Mouse (Mus musculus): ENCODE results near the gene Prpf38a.

Gene Prpf38a

DNA sequence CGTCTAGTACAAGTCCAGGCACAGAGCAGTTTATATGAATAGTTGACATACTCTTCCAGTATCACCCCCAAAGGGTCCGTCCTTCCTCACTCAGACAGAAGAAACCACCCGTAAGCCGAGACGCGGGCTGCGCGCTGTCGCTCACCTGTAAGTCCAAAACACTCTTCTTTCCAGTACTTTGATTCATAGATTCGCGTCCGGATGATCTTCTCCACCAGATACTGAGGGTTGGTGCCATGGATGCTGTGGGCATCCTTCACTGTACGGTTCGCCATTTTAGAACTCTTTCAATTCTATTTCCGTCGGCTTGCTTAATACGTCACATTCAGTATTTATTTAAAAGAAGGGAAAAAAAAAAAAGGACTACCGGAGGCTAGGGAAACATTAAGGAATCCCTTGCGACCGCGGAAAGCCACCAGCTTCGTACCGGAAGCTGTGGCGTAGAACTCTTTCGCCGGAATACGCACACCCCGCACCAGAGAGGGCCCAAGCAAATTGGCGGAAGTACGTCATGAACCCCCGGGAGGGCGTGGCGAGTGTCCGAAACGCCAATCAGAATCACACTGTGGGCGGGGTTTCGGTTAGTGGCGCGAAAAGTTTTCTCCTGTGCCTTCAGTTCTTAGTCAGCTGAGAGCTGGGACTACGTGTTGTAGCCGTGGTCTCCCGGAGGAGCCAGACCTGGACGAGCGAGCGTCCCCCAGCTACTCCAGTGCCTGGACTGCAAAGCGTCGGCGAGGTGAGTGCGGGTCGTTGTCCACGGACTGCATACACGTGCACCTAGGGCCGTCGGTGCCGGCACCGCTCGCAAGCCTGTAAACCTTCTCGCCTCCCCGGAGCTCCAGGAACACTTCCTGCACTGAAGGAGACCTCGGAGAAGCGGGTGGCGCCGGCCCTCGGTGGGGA is at the start of gene Prpf38a, which contains the start of gene Orc1:
Gene Prpf38a, minus strand, starts transcription at position 497 of the 903 bp plus-strand sequence.
Gene Orc1, plus strand, starts transcription at position 584 of the 903 bp plus-strand sequence.
- peak; percentile 99 for DNase-seq (ENCODE audit: low read depth, low spot score)

DNA sequence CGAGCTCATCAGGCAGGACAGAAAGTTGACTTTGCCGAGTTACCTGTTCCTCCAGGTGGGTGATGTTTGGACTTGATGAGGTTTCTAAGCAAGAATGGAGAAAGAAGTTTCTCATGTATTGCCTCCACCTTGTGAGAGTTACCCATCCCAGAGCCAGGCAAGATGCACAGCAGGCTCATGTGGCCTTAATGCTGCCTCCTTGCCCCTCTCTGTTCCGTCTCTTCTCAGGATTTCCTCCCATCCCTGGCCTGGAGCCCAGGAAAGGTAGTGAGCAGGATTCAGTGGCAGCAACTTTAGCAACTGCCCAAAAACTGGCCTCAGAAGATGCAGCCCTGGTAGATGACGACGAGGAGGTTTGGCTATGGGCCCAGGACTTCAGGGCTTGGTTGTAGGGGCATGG is 47.9 kb upstream of the Prpf38a start:
- DNase-seq (ENCODE audit: low read depth, low spot score), result no peak

DNA sequence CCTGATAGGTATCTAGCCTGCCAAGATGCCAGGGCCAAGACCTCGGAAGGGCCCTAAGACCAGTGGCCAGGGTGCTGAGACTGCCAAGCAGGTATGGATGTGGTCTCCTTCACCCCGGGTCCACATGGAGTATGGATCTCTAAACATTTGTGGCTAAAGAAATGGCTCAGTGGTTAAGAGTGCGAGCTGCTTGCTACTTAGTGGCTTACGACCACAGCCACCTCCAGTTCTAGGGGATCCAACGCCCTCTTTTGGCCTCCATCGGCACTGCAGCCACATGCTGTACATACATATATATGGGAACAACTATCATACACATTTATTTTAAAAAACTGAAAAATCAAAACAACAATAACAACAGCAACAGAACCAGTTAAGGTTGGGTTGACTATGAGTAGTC is 42.4 kb upstream of the Prpf38a start:
- peak; percentile 73 for DNase-seq (ENCODE audit: low read depth, low spot score)

DNA sequence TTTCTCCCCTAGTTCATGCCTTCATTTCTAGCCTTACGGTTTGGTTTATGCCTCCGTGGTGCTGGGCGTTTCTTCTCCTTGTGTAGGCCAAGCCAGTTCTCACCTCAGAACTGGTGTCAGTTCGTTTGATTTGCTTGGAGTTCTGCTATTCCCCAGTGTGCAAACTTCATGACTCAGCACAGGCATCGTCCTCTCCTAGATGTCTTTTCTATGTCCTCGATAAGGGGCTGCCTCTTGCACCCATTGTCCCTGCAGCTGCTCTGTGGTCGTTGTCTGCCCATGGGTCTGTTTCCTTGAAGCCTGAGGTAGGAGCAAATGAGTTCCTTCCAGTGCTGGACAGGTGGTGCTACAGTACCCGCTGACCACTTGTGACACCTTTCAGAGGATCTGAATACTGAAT is 41.4 kb upstream of the Prpf38a start:
- DNase-seq (ENCODE audit: low read depth, low spot score), result no peak

DNA sequence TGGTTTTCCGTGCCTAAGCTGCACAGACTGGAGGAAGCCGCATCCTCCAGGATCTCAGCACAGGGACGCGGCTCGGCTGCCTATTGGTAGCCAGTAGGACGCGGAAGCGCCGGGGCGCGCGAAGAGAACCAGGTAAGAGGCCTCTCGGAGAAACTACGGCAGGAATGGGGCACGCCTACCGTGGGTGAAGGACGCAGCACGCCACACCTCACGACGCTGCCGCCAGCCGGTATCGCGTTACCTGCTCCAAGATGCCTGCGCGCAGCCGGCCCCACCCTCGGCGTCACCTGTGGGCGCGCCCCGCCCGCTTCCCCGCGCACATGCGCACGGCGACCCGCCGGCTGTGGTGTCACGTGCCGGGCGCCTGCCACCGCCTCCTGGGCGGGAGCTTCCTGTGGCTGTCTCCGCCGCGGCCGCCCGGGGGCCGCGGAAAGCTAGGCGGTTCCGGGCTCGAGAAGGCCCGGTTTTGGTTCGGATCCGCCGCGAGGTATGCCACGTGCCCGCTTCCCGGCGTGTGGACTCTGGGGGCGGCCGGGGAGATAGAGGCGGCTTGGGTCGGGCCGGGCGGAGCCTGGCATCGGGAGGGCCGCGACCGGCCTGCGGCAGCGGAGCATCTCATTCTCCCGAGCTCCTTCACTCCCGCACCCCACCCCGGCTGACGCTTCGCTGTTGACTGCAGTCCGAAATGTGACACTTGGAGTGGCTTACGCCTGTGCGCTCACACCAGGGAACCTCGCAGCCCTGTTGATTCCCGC is 40.6 kb upstream of the Prpf38a start, which contains the start of gene Cc2d1b:
Gene Cc2d1b, plus strand, starts transcription at position 354 of the 755 bp plus-strand sequence.
- DNase-seq (ENCODE audit: low read depth, low spot score), result peak; percentile 97

DNA sequence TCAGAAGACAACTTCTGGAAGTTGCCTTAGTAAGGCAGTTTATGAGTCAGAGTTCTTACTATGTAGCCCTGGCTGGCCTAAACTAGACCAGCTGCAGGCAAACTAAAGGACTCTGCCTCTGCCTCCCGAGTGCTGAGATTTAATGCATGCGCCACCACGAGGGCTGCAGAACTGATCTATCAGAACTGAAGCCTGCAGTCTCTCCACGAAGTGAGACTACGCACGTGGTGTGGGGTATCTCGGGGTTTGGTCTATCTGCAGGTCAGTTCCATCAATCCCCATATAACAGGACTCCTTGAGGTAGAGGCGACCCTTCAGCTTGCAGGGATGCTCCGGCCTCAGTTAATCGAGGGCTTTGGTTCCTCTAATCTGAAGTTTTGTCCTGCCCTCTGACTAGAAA is 40.0 kb upstream of the Prpf38a start:
- DNase-seq (ENCODE audit: low read depth, low spot score), result no peak

DNA sequence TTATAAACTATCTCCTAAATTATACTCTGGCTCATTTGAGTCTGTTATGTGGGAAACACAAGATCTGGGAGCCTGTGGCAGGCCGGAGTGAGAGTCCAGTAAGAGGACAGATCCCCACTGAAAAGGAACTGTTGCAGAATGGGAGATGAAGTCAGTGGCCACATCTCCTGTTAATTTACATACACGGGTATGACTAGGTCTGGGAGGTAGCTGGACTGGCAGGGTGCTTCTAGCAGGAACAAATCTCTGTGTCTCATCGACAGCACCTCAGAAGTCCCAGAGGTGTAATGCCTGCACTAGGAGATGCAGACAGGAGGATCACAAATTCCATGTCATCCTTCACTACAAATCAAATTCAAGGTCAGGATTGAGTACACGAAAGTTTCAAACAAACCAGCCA is 39.5 kb upstream of the Prpf38a start:
- no peak for DNase-seq (ENCODE audit: low read depth, low spot score)

DNA sequence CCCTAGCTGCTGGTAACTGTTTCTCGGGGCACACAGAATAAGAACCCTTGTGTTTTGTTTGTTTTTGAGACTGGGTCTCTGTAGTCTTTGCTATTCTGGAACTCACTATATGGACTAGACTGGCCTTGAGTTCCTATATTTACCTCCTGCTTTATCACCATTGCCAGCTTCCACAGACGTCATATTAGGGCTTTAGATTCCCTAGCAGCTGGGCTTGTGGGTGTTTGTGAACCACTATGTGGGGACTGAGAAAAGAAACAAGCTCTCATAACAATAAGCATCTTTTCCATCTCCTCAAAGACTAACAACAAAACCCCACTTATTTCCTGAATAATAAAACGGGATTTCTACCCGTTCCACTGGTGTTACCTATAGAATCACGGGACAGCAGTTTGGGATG is 31.8 kb upstream of the Prpf38a start:
- DNase-seq (ENCODE audit: low read depth, low spot score), result no peak

DNA sequence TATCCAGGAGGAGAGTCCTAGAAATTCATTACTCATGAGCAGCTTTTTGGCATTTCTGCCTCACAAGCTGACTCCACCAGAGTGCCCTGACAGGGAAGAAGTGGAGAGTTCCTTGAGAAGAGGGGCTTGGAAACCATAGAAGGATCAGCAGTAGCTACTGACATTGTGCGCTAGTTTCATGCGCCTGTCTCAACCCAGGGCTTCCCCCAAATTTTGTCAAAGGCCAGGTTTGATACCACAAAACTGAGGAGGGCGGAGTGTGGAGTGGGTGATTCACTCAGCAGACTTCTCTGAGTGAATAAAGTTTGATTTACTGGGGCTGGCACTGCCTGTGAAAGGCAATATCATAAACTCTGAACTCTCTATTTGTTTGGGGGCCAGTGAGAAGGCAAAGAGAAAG is 29.5 kb upstream of the Prpf38a start:
- no peak for DNase-seq (ENCODE audit: low read depth, low spot score)

DNA sequence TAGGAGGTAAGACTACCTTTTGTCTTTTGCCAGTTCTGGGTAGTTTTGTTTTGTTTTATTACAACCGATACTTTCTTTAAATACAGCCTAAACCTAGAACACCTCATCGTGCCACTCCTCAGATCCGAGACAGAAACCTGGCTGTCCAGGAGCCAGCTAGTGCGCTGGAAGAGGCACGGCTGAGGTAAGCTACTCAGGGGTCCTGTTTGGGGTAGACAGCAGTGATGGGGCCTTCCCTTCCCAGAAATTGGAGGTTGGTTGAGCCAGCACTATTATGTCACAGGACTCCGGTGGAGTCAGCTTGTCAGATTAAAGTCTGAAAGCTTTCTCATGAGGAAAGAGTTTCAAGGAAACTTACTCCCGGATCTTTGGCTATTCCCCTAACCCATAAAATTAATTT is 22.7 kb upstream of the Prpf38a start:
- no peak for DNase-seq (ENCODE audit: low read depth, low spot score)

DNA sequence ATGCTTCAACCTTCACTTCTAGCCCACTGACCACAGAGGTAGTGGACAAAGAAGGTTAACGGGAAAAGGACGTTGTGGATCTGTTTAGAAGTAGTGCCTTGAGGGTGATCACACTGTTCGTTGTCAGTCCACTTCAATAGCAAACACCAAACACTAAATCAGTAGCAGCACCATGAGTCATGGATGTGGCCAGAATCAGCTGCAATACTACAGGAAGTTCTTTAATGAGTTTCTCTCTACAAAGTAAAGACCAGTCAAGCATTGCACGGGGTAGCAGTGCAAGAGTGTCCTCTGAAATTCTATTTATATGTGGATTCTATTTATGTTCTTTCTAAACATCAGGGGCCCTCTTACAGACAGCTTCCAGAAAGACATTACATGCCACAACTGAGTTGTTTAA is 19.2 kb upstream of the Prpf38a start:
- DNase-seq (ENCODE audit: low read depth, low spot score), result no peak

DNA sequence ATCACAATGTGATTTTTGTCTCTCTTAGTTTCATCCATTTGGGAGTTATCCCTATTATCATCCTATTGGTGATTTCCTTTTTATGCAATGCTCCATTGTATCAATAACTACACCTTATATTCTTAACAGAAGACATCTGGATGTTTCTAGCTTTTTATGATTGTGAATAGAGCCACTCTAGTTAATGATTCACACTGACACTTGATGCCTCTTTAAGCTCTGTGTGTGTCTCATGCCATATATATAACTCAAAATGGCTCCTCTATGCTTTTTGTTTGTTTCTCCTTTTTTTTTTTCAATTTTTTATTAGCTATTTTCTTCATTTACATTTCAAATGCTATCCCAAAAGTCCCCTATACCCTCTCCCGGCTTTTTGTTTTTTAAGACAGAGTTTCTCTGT is 16.6 kb upstream of the Prpf38a start:
- no peak for DNase-seq (ENCODE audit: low read depth, low spot score)

DNA sequence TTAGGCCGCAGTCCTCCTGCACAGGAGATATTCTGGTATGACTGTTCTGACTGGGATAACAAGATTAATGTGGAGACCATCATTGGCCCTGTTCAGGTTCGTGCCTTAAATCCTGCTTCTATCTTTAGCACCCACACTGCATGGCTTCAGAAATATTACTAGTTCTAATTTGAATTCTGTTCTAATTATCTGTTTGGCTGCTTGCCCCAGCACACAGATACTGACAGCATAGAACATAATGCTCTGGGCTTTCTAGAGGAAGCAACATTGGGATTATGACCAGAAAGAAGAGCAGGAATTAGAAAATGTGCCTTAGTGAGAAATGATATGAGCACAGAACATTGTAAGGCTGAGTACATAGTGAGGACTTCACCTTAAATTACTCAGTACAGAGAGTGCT is 14.2 kb upstream of the Prpf38a start:
- no peak for DNase-seq (ENCODE audit: low read depth, low spot score)

DNA sequence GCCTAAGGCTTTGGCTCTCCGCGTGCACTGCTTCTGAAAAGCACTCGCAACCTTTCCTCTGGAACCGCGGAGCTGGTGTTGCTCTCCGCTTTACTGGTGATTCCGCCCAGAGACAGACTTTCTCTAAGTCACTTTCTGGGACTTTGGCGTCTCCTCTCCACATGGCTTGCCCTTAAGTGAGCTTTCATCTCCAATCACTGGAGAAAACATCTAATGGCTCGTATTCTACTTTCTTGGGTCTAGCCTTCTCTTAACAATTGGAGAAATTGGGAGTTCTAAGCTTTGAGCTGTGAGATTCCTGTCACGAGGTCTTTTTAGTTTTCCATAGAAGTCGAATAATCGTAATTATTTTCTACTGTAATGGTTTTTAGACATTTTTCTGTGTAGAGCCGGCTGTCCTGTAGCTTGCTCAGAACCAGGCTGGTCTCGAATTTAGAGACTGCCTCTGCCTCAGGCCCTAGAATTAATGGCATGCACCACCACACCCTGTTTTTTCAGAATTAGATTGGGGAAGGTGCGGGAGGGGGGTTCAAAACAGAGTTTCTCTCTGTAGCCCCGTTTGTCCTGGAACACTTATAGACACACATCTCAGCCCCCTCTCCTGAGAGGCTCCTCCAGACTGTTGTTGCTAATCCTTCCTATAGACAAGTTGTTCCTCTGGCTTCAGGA is 741 bp upstream of the Prpf38a start:
- DNase-seq (ENCODE audit: low read depth, low spot score), result peak; percentile 26

DNA sequence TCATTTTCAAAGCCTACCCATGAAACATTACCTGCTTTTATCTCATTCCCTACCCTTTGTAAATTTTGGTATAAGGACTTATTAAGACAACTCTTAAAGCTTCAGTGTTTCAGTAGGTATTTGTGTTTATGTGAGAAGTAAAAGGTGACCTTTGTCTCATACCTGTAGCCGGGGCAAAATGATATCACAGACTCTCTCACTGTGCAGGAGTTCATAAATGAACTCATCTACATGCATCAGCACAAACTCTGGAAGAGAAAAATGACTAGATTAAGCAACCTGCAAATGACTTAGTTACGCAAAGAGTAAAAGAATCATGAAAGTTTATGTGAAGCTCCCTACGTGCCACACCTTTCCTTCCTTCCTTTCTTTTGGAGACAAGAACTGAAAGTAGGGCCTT is 6.5 kb downstream of the Prpf38a start:
- no peak for DNase-seq (ENCODE audit: low read depth, low spot score)

DNA sequence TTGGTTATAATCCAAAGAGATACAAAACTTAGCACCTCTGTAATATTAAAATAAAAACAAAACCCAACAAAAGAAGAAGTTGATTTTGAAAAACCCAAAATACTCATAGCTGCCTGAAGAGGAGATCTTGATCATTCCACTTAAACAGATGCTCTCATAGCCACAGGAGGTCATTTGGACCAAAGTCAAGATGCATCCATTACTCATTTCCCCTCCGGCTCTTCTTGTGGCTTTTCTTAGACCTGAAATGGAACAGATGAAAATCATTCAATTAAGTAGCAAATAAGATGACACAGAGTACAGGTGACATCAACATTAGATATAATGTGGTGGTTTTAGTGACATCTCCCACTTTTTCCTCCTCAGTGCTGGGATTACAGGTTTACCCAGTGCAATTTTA is 14.1 kb downstream of the Prpf38a start:
- DNase-seq (ENCODE audit: low read depth, low spot score), result no peak

DNA sequence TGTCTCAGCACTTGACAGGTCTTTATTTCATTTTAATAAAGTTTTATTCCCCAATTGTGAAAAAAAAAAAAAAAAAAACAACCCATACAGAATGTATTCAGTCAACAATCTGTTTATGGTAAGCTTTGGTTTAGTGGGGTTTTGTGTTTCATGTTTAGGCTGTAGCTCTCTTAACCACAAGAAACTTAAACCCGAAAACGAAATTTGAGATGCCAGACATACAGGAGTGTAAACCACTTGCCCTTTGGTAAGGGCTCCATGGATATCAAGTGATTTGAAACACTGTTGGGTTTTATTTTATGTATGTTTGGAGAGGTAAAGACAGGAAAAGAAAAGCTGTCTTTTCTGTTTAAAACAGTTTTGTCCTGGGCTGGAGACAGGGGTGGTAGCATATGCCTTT is 39.4 kb downstream of the Prpf38a start:
- DNase-seq (ENCODE audit: low read depth, low spot score), result no peak

All from R1 (cell line).